Mouse (Mus musculus) hindbrain, embryonic 14.5 days (tissue): ENCODE measurements around the gene Ikzf2. TPM values are rescaled to one million over a fixed set of nuclear protein-coding genes. Genes with fewer than 3 reads are reported as not detected.

Experiments used
- ATAC-seq: fragments of 200-750 bp; cut with Nextera tagmentation; 2 replicates; pipeline ENCODE4 v1.8.0; 2017; ENCODE audit warnings: moderate number of reproducible peaks, mild to moderate bottlenecking, moderate TSS enrichment, moderate library complexity; ENCODE audit not compliant: low FRiP score
- DNase-seq: peaks from one replicate; pipeline ENCODE4 v3.0.0-alpha.2; 2015; ENCODE audit warnings: low spot score
- H3K27ac ChIP-seq: fragments of 300-500 bp; sonication (generic); 2 replicates; pipeline ENCODE4 v1.5.1; 2014; ENCODE audit warnings: mild to moderate bottlenecking, moderate library complexity
- H3K27me3 ChIP-seq: fragments of 300-500 bp; sonication (generic); 2 replicates; pipeline ENCODE4 v1.6.1; 2014; ENCODE audit warnings: mild to moderate bottlenecking, low read length, mixed read lengths; ENCODE audit not compliant: control insufficient read depth, insufficient read depth
- H3K36me3 ChIP-seq: fragments of 300-500 bp; sonication (generic); replicated peaks from 2 replicates; pipeline ENCODE4 v1.6.1; 2014; ENCODE audit not compliant: control insufficient read depth, insufficient read depth
- H3K4me1 ChIP-seq: fragments of 300-500 bp; sonication (generic); replicated peaks from 2 replicates; pipeline ENCODE4 v1.6.1; 2014; ENCODE audit warnings: antibody characterized with exemption, low read length, mixed read lengths; ENCODE audit not compliant: control insufficient read depth, insufficient read depth
- H3K4me2 ChIP-seq: fragments of 300-500 bp; sonication (generic); replicated peaks from 2 replicates; pipeline ENCODE4 v1.6.1; 2014; ENCODE audit warnings: mild to moderate bottlenecking, moderate library complexity
- H3K4me3 ChIP-seq: fragments of 300-500 bp; sonication (generic); replicated peaks from 2 replicates; pipeline ENCODE4 v1.5.1; 2014; ENCODE audit warnings: mild to moderate bottlenecking, low read length
- H3K9ac ChIP-seq: fragments of 300-500 bp; sonication (generic); 2 replicates; pipeline ENCODE4 v1.6.1; 2014
- H3K9me3 ChIP-seq: fragments of 300-500 bp; sonication (generic); 2 replicates; pipeline ENCODE4 v1.6.1; 2016; ENCODE audit warnings: low read length; ENCODE audit not compliant: control insufficient read depth
- WGBS: fragments of 180-500 bp; shearing (Covaris S2); extraction: QIAGEN DNeasy Blood & Tissue Kit; methylation state at CpG from one replicate; pipeline ENCODE4 v1.1.7; 2014; 5-methylcytosine and 5-hydroxymethylcytosine counted together
- polyA plus RNA-seq: library from polyadenylated mRNA; unstranded; fragments of >200 nt; fragmentation: Nextera tagmentation; extraction: Ambion mirVana; gene quantifications from 2 replicates; pipeline ENCODE4 v1.2.1, GENCODE M21; 2014

Ikzf2 gene
- polyA plus RNA-seq, 1 experiment from 2014 or later: 3.8 TPM

GRCm38 (mm10) chr1:69538663-69539062 lies 148.4 kb downstream of the Ikzf2 start:
- Histone ChIP-seq H3K36me3 (no peaks in the 10 kb centered on the region; the same call in 1 of the 2 replicates), H3K9ac (no peak overlapping the region), H3K27me3 (no peaks in the 10 kb centered on the region), H3K4me2 (no peak overlapping the region), H3K27ac (no peak overlapping the region), H3K4me3 (no peak overlapping the region), H3K4me1 (peaks cover 6% of the 10 kb centered on the region; the same call in 1 of the 2 replicates), H3K9me3 (no peaks in the 10 kb centered on the region)
- DNase-seq (no peak), ATAC-seq (no peak)
- WGBS: 26% methylated on average over 7 of the region's 7 CpGs

- no peaks in the 10 kb centered on the region for H3K9me3 ChIP-seq
- no peak overlapping the region for H3K4me2 ChIP-seq
- no peak overlapping the region for H3K4me3 ChIP-seq
- H3K27ac ChIP-seq: no peak overlapping the region
- 69% methylated on average over 3 of the region's 3 CpGs for WGBS
- peaks cover 6% of the 10 kb centered on the region; the same call in 1 of the 2 replicates for H3K4me1 ChIP-seq
- ATAC-seq (no peak), DNase-seq (no peak)
- H3K9ac ChIP-seq: no peak overlapping the region
- H3K36me3 ChIP-seq: no peaks in the 10 kb centered on the region; the same call in 1 of the 2 replicates
- no peaks in the 10 kb centered on the region for H3K27me3 ChIP-seq
Observed at GRCm38 (mm10) chr1:69537619-69538018, 149.4 kb downstream of the Ikzf2 start.

- no peak overlapping the region for H3K4me3 ChIP-seq
- WGBS: 27% methylated on average over 4 of the region's 4 CpGs
- H3K4me1 ChIP-seq: peaks cover 6% of the 10 kb centered on the region; the same call in 1 of the 2 replicates
- H3K9ac ChIP-seq: no peak overlapping the region
- H3K27me3 ChIP-seq: no peaks in the 10 kb centered on the region
- ATAC-seq (no peak), DNase-seq (no peak)
- no peaks in the 10 kb centered on the region; the same call in 1 of the 2 replicates for H3K36me3 ChIP-seq
- H3K4me2 ChIP-seq: no peak overlapping the region
- no peaks in the 10 kb centered on the region for H3K9me3 ChIP-seq
- H3K27ac ChIP-seq: no peak overlapping the region
Observed at GRCm38 (mm10) chr1:69535507-69535906, 151.5 kb downstream of the Ikzf2 start.

- ATAC-seq (no peak), DNase-seq (no peak)
- Histone ChIP-seq H3K36me3 (no peaks in the 10 kb centered on the region), H3K4me3 (no peak overlapping the region), H3K9ac (no peak overlapping the region), H3K9me3 (no peaks in the 10 kb centered on the region), H3K4me1 (peaks cover 6% of the 10 kb centered on the region; the same call in 1 of the 2 replicates), H3K4me2 (no peak overlapping the region), H3K27me3 (no peaks in the 10 kb centered on the region), H3K27ac (no peak overlapping the region)
- WGBS: 94% methylated on average over 10 of the region's 10 CpGs
Observed at GRCm38 (mm10) chr1:69533048-69533447, 154.0 kb downstream of the Ikzf2 start.

GRCm38 (mm10) chr1:69528696-69529095 lies 158.3 kb downstream of the Ikzf2 start:
- DNase-seq: no peak
- H3K36me3 ChIP-seq: no peaks in the 10 kb centered on the region
- no peak overlapping the region for H3K27ac ChIP-seq
- no peak overlapping the region for H3K4me2 ChIP-seq
- no peak for ATAC-seq
- no peaks in the 10 kb centered on the region for H3K4me1 ChIP-seq
- 82% methylated on average over 4 of the region's 4 CpGs for WGBS
- no peak overlapping the region for H3K4me3 ChIP-seq
- no peaks in the 10 kb centered on the region for H3K9me3 ChIP-seq
- H3K9ac ChIP-seq: no peak overlapping the region
- no peaks in the 10 kb centered on the region for H3K27me3 ChIP-seq

GRCm38 (mm10) chr1:69521656-69522055 lies 165.4 kb downstream of the Ikzf2 start:
- no peaks in the 10 kb centered on the region for H3K36me3 ChIP-seq
- H3K9me3 ChIP-seq: no peaks in the 10 kb centered on the region
- H3K4me2 ChIP-seq: no peak overlapping the region
- no peak for DNase-seq
- no peak overlapping the region for H3K4me3 ChIP-seq
- H3K9ac ChIP-seq: no peak overlapping the region
- H3K27ac ChIP-seq: no peak overlapping the region
- ATAC-seq: no peak
- no peaks in the 10 kb centered on the region for H3K27me3 ChIP-seq
- H3K4me1 ChIP-seq: no peaks in the 10 kb centered on the region
- WGBS: 98% methylated on average over 2 of the region's 2 CpGs

- Histone ChIP-seq H3K4me2 (no peak overlapping the region), H3K4me3 (no peak overlapping the region), H3K9ac (no peak overlapping the region), H3K27me3 (no peaks in the 10 kb centered on the region), H3K4me1 (no peaks in the 10 kb centered on the region), H3K27ac (no peak overlapping the region), H3K36me3 (no peaks in the 10 kb centered on the region), H3K9me3 (no peaks in the 10 kb centered on the region)
- 94% methylated on average over 4 of the region's 4 CpGs for WGBS
- no peak for DNase-seq
- ATAC-seq: no peak
Observed at GRCm38 (mm10) chr1:69519356-69519755, 167.7 kb downstream of the Ikzf2 start.

- Histone ChIP-seq H3K27me3 (no peaks in the 10 kb centered on the region), H3K9me3 (no peaks in the 10 kb centered on the region), H3K27ac (no peak overlapping the region), H3K4me1 (no peaks in the 10 kb centered on the region), H3K4me3 (no peak overlapping the region), H3K4me2 (no peak overlapping the region), H3K9ac (no peak overlapping the region), H3K36me3 (no peaks in the 10 kb centered on the region)
- no peak for ATAC-seq
- 91% methylated on average over 4 of the region's 4 CpGs for WGBS
- DNase-seq: no peak
Observed at GRCm38 (mm10) chr1:69518012-69518411, 169.0 kb downstream of the Ikzf2 start.

- H3K27ac ChIP-seq: no peak overlapping the region
- ATAC-seq (no peak), DNase-seq (no peak)
- H3K4me1 ChIP-seq: no peaks in the 10 kb centered on the region
- H3K9me3 ChIP-seq: no peaks in the 10 kb centered on the region
- 70% methylated on average over 5 of the region's 5 CpGs for WGBS
- no peaks in the 10 kb centered on the region for H3K36me3 ChIP-seq
- no peak overlapping the region for H3K4me3 ChIP-seq
- no peak overlapping the region for H3K9ac ChIP-seq
- no peak overlapping the region for H3K4me2 ChIP-seq
- no peaks in the 10 kb centered on the region for H3K27me3 ChIP-seq
Observed at GRCm38 (mm10) chr1:69516144-69516543, 170.9 kb downstream of the Ikzf2 start.

GRCm38 (mm10) chr1:69513595-69514250 lies 173.3 kb downstream of the Ikzf2 start:
- Histone ChIP-seq H3K9ac (no peak overlapping the region), H3K27me3 (no peaks in the 10 kb centered on the region), H3K27ac (no peak overlapping the region), H3K4me2 (no peak overlapping the region), H3K9me3 (no peaks in the 10 kb centered on the region), H3K4me3 (no peak overlapping the region), H3K4me1 (no peaks in the 10 kb centered on the region), H3K36me3 (no peaks in the 10 kb centered on the region)
- WGBS: 42% methylated on average over 5 of the region's 5 CpGs
- DNase-seq: no peak
- ATAC-seq: no peak
